Mouse (Mus musculus) frontal cortex, postnatal 36 days (tissue): ENCODE results near the gene Pla2g2e.
"Not testable (repeated sequence)": the region's sequence is repeated elsewhere in the genome, so short reads cannot be mapped to it uniquely, and the experiment has no call there.

Source experiments
- DNase-seq, 2 experiments: peaks; one replicate each; pipeline ENCODE4 v3.0.0; 2022; ENCODE audit warnings: low spot score in 2 of 2

The Pla2g2e gene

GRCm38 (mm10) chr4:138880811-138881584, 3.3 kb downstream of the Pla2g2e start:
- no peak for DNase-seq

GRCm38 (mm10) chr4:138882179-138882578, 4.4 kb downstream of the Pla2g2e start:
- DNase-seq: no peak

GRCm38 (mm10) chr4:138884261-138884660, 6.5 kb downstream of the Pla2g2e start:
- peak; percentile 85 to 92 for DNase-seq

- DNase-seq: no peak
These were observed 11.4 kb downstream of the Pla2g2e start for GRCm38 (mm10) chr4:138889165-138889564.

- DNase-seq: no peak
These were observed 11.9 kb downstream of the Pla2g2e start for GRCm38 (mm10) chr4:138889635-138890034.

GRCm38 (mm10) chr4:138892655-138893054, 14.9 kb downstream of the Pla2g2e start:
- no peak for DNase-seq

GRCm38 (mm10) chr4:138893789-138894188, 16.0 kb downstream of the Pla2g2e start:
- not testable (repeated sequence) for DNase-seq

- DNase-seq: peak in 1 of 2 experiments; percentile 52
These were observed 21.6 kb downstream of the Pla2g2e start for GRCm38 (mm10) chr4:138899361-138899760.

- DNase-seq: no peak
These were observed 28.0 kb downstream of the Pla2g2e start for GRCm38 (mm10) chr4:138905624-138906337.

- no peak for DNase-seq
These were observed 35.5 kb downstream of the Pla2g2e start for GRCm38 (mm10) chr4:138913141-138913787.

- peak; percentile 91 to 95 for DNase-seq
These were observed 36.1 kb downstream of the Pla2g2e start, which contains the start of gene Otud3 for GRCm38 (mm10) chr4:138913797-138914196. Gene Otud3, minus strand, starts transcription at chr4:138913945.

- no peak for DNase-seq
These were observed 39.5 kb downstream of the Pla2g2e start for GRCm38 (mm10) chr4:138917282-138917681.

GRCm38 (mm10) chr4:138921254-138922130, 43.8 kb downstream of the Pla2g2e start:
- no peak for DNase-seq

GRCm38 (mm10) chr4:138922131-138922459, 44.4 kb downstream of the Pla2g2e start:
- DNase-seq: peak; percentile 98 to 99

- DNase-seq: no peak
These were observed 47.8 kb downstream of the Pla2g2e start for GRCm38 (mm10) chr4:138925561-138925960.
